Mouse (Mus musculus) urinary bladder, postnatal 4 days (tissue): ENCODE results near the gene Prodh2.
"Not testable (repeated sequence)": the region's sequence is repeated elsewhere in the genome, so short reads cannot be mapped to it uniquely, and the experiment has no call there.

Source experiments
- DNase-seq, 2 experiments: peaks; one replicate each; pipeline ENCODE4 v3.0.0; 2021 to 2022; ENCODE audit warnings: low spot score in 2 of 2

Gene Prodh2

GRCm38 (mm10) chr7:30490251-30490956, 3.0 kb upstream of the Prodh2 start:
- DNase-seq, result no peak

- DNase-seq, result no peak
These were observed 2.5 kb upstream of the Prodh2 start for GRCm38 (mm10) chr7:30490957-30491307.

- peak; percentile 45 to 73 for DNase-seq
These were observed 657 bp upstream of the Prodh2 start for GRCm38 (mm10) chr7:30492765-30493164.

- DNase-seq, result not testable (repeated sequence)
These were observed 2.2 kb downstream of the Prodh2 start for GRCm38 (mm10) chr7:30495506-30496042.

GRCm38 (mm10) chr7:30501159-30501558, 7.7 kb downstream of the Prodh2 start:
- DNase-seq, result not testable (repeated sequence)

- no peak for DNase-seq
These were observed 14.6 kb downstream of the Prodh2 start for GRCm38 (mm10) chr7:30508061-30508460.

GRCm38 (mm10) chr7:30515003-30515760, 21.8 kb downstream of the Prodh2 start:
- no peak for DNase-seq

- no peak for DNase-seq
These were observed 24.9 kb downstream of the Prodh2 start for GRCm38 (mm10) chr7:30518325-30518724.

DNA sequence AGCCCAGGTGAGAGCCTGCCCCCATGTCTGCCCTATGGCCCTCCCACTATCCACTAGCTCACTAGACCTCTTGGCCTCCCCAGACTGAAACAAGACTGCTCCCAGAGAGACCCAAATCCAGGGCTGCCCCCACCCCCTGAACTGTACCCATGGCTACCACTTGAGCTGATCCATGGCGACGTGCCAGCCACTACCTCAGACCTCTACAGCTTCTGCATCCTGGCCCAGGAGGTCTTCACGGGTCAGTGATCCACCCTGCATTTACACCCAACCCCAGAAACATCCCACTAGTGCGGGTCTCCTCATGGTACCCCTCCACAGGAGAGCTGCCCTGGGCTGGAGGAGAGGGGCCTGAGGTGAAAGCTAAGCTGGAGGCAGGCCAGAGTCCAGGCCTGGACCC, 27.0 kb downstream of the Prodh2 start:
- DNase-seq, result no peak

GRCm38 (mm10) chr7:30520856-30521255, 27.4 kb downstream of the Prodh2 start:
- DNase-seq, result no peak

DNA sequence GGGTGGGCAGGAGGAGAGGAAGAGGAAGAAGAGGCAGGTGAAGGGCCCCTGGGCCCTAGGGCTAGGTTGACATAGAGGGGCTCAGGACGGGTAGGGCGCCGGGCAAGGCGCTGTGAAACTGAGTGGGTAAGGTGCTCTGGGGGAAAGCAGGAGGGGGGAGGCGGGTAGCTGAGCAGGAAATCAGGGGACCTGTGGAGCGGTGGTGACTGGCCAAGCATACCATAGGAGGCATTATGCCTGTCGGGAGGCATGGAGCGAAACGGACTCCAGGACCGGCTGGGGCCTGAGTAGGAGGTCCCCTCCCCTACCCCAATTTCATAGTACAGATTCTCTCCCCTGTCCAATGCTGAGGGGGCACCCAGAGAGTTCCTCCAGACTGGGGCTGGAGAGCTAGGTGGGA, 29.4 kb downstream of the Prodh2 start:
- DNase-seq, result no peak

DNA sequence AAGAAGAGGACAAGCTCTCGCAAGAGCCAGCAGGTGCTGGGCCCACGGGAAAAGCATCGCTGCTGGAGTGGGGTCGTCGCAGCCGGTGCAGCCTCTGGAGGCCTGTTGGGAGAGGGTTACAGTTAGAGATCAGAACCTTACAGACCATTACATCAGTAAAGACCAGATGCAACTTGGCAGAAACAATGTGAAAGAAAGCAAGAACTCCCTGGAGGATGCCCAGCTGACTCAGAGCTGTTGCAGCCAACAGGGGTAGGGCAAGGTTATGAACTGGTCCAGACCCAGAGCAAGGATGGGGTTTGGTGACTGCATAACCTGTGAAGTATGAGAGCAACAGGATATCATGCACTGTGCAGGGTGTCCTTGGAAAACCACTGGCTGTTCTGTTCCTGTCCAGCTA, 31.1 kb downstream of the Prodh2 start:
- DNase-seq, result no peak

DNA sequence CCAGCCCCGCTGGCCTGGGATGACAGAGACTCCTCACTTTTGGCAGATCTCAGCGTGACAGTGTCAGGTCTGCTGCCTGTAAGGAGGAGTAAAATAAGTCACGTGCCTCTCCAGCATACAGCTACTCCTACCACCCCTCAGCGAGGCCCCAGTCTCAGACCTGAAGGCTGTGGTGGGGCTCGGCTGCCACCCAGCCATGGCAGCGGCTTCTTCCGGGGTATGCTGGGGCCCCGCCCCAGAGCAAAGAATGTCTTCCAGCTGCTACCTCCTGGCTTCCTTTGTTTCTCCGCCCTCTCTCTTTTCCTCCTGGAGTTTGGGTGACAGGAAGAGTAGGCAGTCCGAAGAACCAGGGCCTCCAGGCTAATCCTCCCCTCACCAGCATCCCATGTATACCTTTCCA, 32.5 kb downstream of the Prodh2 start:
- DNase-seq, result no peak

GRCm38 (mm10) chr7:30526399-30526798, 33.0 kb downstream of the Prodh2 start:
- no peak for DNase-seq

DNA sequence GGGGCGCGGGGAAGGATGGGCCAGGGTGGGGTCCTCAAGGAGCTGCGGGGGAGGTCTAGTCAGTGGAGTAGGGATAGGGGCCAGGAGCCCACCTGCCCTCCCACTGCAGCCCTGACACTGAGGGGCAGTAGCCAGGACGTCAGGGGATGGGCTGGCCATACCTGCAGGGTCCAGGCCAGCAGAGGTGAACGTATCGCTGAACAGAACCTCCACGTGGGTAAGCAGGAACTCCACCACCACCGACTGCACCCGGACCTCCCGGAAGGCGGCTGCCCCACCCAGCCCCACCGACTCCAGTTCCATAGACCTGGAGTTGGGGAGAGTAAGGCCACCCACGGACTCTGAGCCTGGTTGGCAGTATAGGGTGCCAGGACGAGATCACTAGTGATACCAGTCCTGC, 33.6 kb downstream of the Prodh2 start:
- DNase-seq, result no peak

- no peak for DNase-seq
These were observed 37.9 kb downstream of the Prodh2 start for GRCm38 (mm10) chr7:30531291-30531815.

DNA sequence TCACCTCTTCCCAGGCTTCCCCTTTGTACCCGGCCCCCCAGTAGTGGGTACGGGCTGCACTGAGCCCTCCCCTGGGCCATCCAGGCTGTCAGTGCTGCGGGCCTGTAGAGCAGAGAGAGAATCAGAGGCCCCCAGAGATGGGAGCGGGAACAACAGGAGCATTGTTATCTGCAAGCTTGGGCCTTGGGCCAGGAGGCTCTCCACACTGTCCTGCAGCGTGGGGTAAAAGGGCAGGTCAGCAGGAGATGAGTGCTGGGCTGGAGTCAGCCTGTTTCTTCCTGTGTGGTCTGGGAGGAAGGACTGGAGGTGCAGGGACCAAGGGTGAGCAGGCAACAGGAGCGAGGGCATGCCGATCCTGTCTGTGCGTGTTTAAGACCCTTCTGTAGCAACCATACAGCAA, 39.5 kb downstream of the Prodh2 start:
- DNase-seq, result peak in 1 of 2 experiments; percentile 74

DNA sequence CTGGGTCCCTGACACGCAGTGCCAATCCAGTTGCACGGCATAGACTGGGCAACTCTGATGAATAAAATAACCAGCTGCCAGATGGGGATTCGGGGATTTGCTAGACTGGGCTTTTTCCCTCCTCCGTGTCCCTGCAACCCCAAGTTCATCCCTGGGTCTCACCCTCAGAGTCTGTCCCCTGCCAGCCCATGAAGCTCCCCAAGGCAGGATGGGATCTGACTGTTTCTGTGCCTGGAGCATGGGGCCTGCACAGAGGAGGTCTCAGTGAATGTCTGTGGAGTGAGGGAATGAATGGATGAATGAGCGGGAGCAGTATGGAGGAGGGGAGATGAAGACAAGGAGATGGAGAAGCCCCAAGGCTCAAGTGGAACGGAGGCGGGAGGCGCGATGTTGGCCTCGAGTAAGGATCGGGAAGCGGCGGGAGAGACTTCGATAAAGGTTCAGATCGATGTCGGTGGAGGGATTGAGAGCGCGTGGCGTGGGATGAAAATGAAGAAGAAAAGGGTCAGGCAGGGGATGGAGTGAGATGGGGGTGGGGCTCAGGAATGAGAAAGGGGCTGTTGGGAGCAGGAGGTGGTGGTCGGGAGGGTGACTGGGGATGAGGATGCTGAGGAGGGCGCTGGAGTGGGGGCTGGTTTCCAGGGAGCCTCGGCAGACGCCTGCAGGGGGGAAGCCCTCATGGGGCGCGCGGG, 40.7 kb downstream of the Prodh2 start:
- no peak for DNase-seq

GRCm38 (mm10) chr7:30534633-30535577, 41.5 kb downstream of the Prodh2 start, which contains the start of gene Arhgap33:
Gene Arhgap33, minus strand, starts transcription at chr7:30535060.
- peak; percentile 94 to 95 for DNase-seq

DNA sequence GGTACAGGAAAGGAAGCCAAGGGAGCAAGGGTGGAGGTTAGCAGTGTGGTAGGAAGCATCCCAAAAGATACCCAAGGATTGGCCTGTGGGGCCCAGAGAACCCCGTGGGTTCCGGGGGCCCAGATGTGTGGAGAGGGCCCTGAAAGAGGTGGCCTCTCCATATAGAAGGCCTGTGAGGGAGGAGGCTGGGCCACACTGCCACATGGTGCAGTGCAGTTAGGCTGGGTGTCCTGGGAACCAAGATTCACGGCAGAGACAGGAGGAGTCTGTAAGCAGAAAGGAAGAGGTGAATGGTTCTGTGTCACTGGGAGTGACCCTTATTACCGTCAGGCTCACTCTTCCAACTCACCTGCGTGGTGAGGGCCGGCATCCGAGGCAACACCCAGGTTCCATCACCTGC, 47.1 kb downstream of the Prodh2 start:
- DNase-seq, result no peak

- no peak for DNase-seq
These were observed 50.9 kb downstream of the Prodh2 start for GRCm38 (mm10) chr7:30544327-30544726.
